In genomic region chr9:79608795-79609194, GRCm38 (mm10) we compare ENCODE assay signal across 20 mouse cellular contexts.
A peak's percentile ranks its signal among the peaks of the same experiment; 100 is the strongest.
DNase-seq lines count a peak whose midpoint lies in the region; ATAC-seq and TF ChIP-seq lines count a peak whose summit lies in the region.
"Had no signal": no experiment of that assay in that cellular context is flagged by ENCODE, and none has a peak within 500 bp of the region (broad histone marks: within the 10 kb centered on the region; RNA-seq: fewer than 3 reads in every experiment).

No protein-coding gene starts in this region.

- H3K9ac ChIP-seq in embryonic facial prominence, embryonic 14.5 days (ENCODE audit: low read depth, low read length), result no peak overlapping the region
- no peak overlapping the region for H3K9ac ChIP-seq in limb, embryonic 15.5 days
- H3K9ac ChIP-seq in forebrain, embryonic 12.5 days, result no peak overlapping the region
- H3K9ac ChIP-seq: forebrain, embryonic 13.5 days; forebrain, postnatal 0 days; heart, embryonic 13.5 days; hindbrain, embryonic 15.5 days had no signal

- peaks cover 33% of the 10 kb centered on the region for H3K4me1 ChIP-seq in embryonic facial prominence, embryonic 14.5 days (ENCODE audit: control insufficient read depth, insufficient read depth, low read length)
- peaks cover 10% of the 10 kb centered on the region for H3K4me1 ChIP-seq in embryonic facial prominence, embryonic 10.5 days
- H3K4me1 ChIP-seq in limb, embryonic 15.5 days, result peaks cover 20% of the 10 kb centered on the region
- H3K4me1 ChIP-seq in limb, embryonic 10.5 days, result peaks cover 3% of the 10 kb centered on the region; the same call in 1 of the 2 replicates
- H3K4me1 ChIP-seq in embryonic fibroblast, embryonic 13.5 days (ENCODE audit: control insufficient read depth, insufficient read depth, low read length), result peaks cover 15% of the 10 kb centered on the region
- H3K4me1 ChIP-seq in forebrain, embryonic 12.5 days, result peaks cover 7% of the 10 kb centered on the region
- H3K4me1 ChIP-seq: hindbrain, embryonic 15.5 days had no signal

- H3K4me3 ChIP-seq in embryonic facial prominence, embryonic 14.5 days (ENCODE audit: low read depth, low read length), result no peak overlapping the region
- H3K4me3 ChIP-seq in embryonic facial prominence, embryonic 10.5 days, result no peak overlapping the region
- H3K4me3 ChIP-seq in limb, embryonic 15.5 days, result no peak overlapping the region
- no peak overlapping the region for H3K4me3 ChIP-seq in limb, embryonic 10.5 days
- H3K4me3 ChIP-seq in embryonic fibroblast, embryonic 13.5 days (ENCODE audit: insufficient read depth, low read length), result no peak overlapping the region
- no peak overlapping the region for H3K4me3 ChIP-seq in forebrain, embryonic 12.5 days (replicated peaks)
- H3K4me3 ChIP-seq: forebrain, embryonic 13.5 days; heart, embryonic 13.5 days; hindbrain, embryonic 15.5 days had no signal

- TF ChIP-seq CTCF in embryonic fibroblast, embryonic 13.5 days (IDR thresholded peaks at IDR 0.05; ENCODE audit: borderline replicate concordance, insufficient read depth, low read length), result no peak

- no peak overlapping the region for H3K4me2 ChIP-seq in embryonic facial prominence, embryonic 14.5 days (ENCODE audit: low read depth, low read length)
- H3K4me2 ChIP-seq in limb, embryonic 15.5 days, result no peak overlapping the region
- no peak overlapping the region for H3K4me2 ChIP-seq in forebrain, embryonic 12.5 days
- H3K4me2 ChIP-seq: forebrain, embryonic 13.5 days; heart, embryonic 13.5 days; hindbrain, embryonic 15.5 days had no signal

- H3K9me3 ChIP-seq in embryonic facial prominence, embryonic 14.5 days (ENCODE audit: control insufficient read depth, low read length), result no peaks in the 10 kb centered on the region
- H3K9me3 ChIP-seq in embryonic facial prominence, embryonic 10.5 days, result no peaks in the 10 kb centered on the region
- H3K9me3 ChIP-seq in limb, embryonic 15.5 days, result no peaks in the 10 kb centered on the region
- no peaks in the 10 kb centered on the region for H3K9me3 ChIP-seq in limb, embryonic 10.5 days (replicated peaks)
- no peaks in the 10 kb centered on the region for H3K9me3 ChIP-seq in forebrain, embryonic 12.5 days
- H3K9me3 ChIP-seq: forebrain, embryonic 13.5 days; heart, embryonic 13.5 days; hindbrain, embryonic 15.5 days had no signal

- peaks cover 69% of the 10 kb centered on the region for H3K36me3 ChIP-seq in embryonic facial prominence, embryonic 14.5 days (ENCODE audit: control insufficient read depth, insufficient read depth, low read length)
- H3K36me3 ChIP-seq in embryonic facial prominence, embryonic 10.5 days (replicated peaks), result no peaks in the 10 kb centered on the region
- peaks cover 41% of the 10 kb centered on the region for H3K36me3 ChIP-seq in limb, embryonic 15.5 days
- H3K36me3 ChIP-seq in limb, embryonic 10.5 days, result no peaks in the 10 kb centered on the region
- no peaks in the 10 kb centered on the region for H3K36me3 ChIP-seq in forebrain, embryonic 12.5 days (replicated peaks)
- H3K36me3 ChIP-seq: hindbrain, embryonic 15.5 days had no signal

- WGBS in embryonic facial prominence, embryonic 14.5 days, result 29% methylated on average over 1 of the region's 1 CpGs
- 71% methylated on average over 1 of the region's 1 CpGs for WGBS in embryonic facial prominence, embryonic 10.5 days
- 31% methylated on average over 1 of the region's 1 CpGs for WGBS in limb, embryonic 15.5 days
- WGBS in limb, embryonic 10.5 days, result 77% methylated on average over 1 of the region's 1 CpGs
- WGBS in forebrain, embryonic 12.5 days, result 83% methylated on average over 1 of the region's 1 CpGs

- DNase-seq in embryonic facial prominence, embryonic 14.5 days (ENCODE audit: low spot score), result peak; percentile 69
- DNase-seq in embryonic facial prominence, embryonic 10.5 days (ENCODE audit: low spot score), result no peak
- DNase-seq in limb, embryonic 10.5 days (ENCODE audit: low spot score), result no peak
- DNase-seq in 3134 (ENCODE audit: extremely low read depth, insufficient read length, low spot score), result peak; percentile 31
- DNase-seq in urinary bladder, postnatal 10 days (ENCODE audit: low spot score), result no peak
- DNase-seq: adrenal gland, adult 2 months; adrenal gland, postnatal 25 days; cerebellum, adult 8-10 months; cerebellum, postnatal 14 days; gastrocnemius, postnatal 36 days; heart, adult 11 months; heart, postnatal 36 days had no signal

- H3K27ac ChIP-seq in embryonic facial prominence, embryonic 14.5 days (replicated peaks; ENCODE audit: low read depth, low read length), result peak overlapping the region; percentile 77
- H3K27ac ChIP-seq in embryonic facial prominence, embryonic 10.5 days (replicated peaks), result no peak overlapping the region
- H3K27ac ChIP-seq in limb, embryonic 15.5 days, result peak overlapping the region; percentile 68; the same call in 1 of the 2 replicates
- H3K27ac ChIP-seq in limb, embryonic 10.5 days, result no peak overlapping the region
- peak overlapping the region; percentile 93 for H3K27ac ChIP-seq in embryonic fibroblast, embryonic 13.5 days (ENCODE audit: insufficient read depth, low read length)
- no peak overlapping the region for H3K27ac ChIP-seq in forebrain, embryonic 12.5 days
- H3K27ac ChIP-seq: forebrain, embryonic 13.5 days; heart, embryonic 13.5 days; hindbrain, embryonic 15.5 days had no signal

- TF ChIP-seq POLR2A in embryonic fibroblast, embryonic 13.5 days (IDR thresholded peaks at IDR 0.05; ENCODE audit: low read depth, low read length), result no peak

- H3K27me3 ChIP-seq in embryonic facial prominence, embryonic 14.5 days (replicated peaks; ENCODE audit: control insufficient read depth, insufficient read depth, low read length), result no peaks in the 10 kb centered on the region
- H3K27me3 ChIP-seq in embryonic facial prominence, embryonic 10.5 days (replicated peaks; ENCODE audit: low read depth, poor library complexity, severe bottlenecking), result peaks cover 7% of the 10 kb centered on the region; the same call in 1 of the 2 replicates
- no peaks in the 10 kb centered on the region for H3K27me3 ChIP-seq in limb, embryonic 15.5 days
- H3K27me3 ChIP-seq in limb, embryonic 10.5 days (ENCODE audit: low read depth, poor library complexity, severe bottlenecking), result no peaks in the 10 kb centered on the region
- peaks cover 48% of the 10 kb centered on the region for H3K27me3 ChIP-seq in forebrain, embryonic 12.5 days
- H3K27me3 ChIP-seq: CH12.LX; heart, embryonic 13.5 days had no signal

- ATAC-seq in embryonic facial prominence, embryonic 14.5 days (ENCODE audit: low read depth), result no peak; the same call in 1 of the 2 replicates
- no peak for ATAC-seq in limb, embryonic 15.5 days (ENCODE audit: insufficient number of reproducible peaks, low FRiP score, low TSS enrichment, low read depth)
- no peak for ATAC-seq in forebrain, embryonic 12.5 days (ENCODE audit: low FRiP score)
- ATAC-seq: forebrain, embryonic 13.5 days had no signal

Comparison
In these comparisons a context has a peak if more than half of its experiments do, and no peak if none do; other contexts are left out.
1. DNase-seq: peak in embryonic facial prominence, embryonic 14.5 days (single experiment) and 3134 (single experiment); none in embryonic facial prominence, embryonic 10.5 days (single experiment), limb, embryonic 10.5 days (single experiment) and urinary bladder, postnatal 10 days (single experiment).
2. H3K27ac ChIP-seq: peak in embryonic facial prominence, embryonic 14.5 days (single experiment), limb, embryonic 15.5 days (single experiment) and embryonic fibroblast, embryonic 13.5 days (single experiment); none in embryonic facial prominence, embryonic 10.5 days (single experiment), limb, embryonic 10.5 days (single experiment) and forebrain, embryonic 12.5 days (single experiment).